Mouse (Mus musculus): ENCODE results near the gene Lrrc26. TPM values are rescaled to one million over a fixed set of nuclear protein-coding genes. Genes with fewer than 3 reads are reported as not detected.
A peak's percentile ranks its signal among the peaks of the same experiment; 100 is the strongest.

Gene Lrrc26
- polyA plus RNA-seq, 1 experiment, result 0.20 TPM

- Histone ChIP-seq H3K4me1 (ENCODE audit: control insufficient read depth, insufficient read depth, low read length) (peaks cover 8% of the 10 kb centered on the region; the same call in 1 of the 2 replicates), H3K4me3 (replicated peaks; ENCODE audit: insufficient read depth, low read depth, low read length) (peak within 1 kb of the TSS; percentile 91), H3K27ac (ENCODE audit: insufficient read depth, low read length) (peak within 1 kb of the TSS; percentile 96), H3K27me3 (ENCODE audit: control insufficient read depth, insufficient read depth, low read length) (no peaks in the 10 kb centered on the region)
- WGBS, result under 1% methylated on average over 39 of the region's 39 CpGs
- no peak for TF ChIP-seq CTCF (IDR thresholded peaks at IDR 0.05; ENCODE audit: borderline replicate concordance, insufficient read depth, low read depth, low read length)
- peak; percentile 77 for TF ChIP-seq POLR2A (IDR thresholded peaks at IDR 0.05; ENCODE audit: borderline replicate concordance, insufficient read depth, low read length)
- DNase-seq, result peak; percentile 96 to 99
Observed at GRCm38 (mm10) chr2:25262291-25262767, 27.4 kb upstream of the Lrrc26 start, which contains the start of gene Tprn. Gene Tprn (plus strand): TSS chr2:25262618.

- Histone ChIP-seq H3K27me3 (ENCODE audit: control insufficient read depth, insufficient read depth, low read length) (no peaks in the 10 kb centered on the region), H3K27ac (ENCODE audit: insufficient read depth, low read length) (peak overlapping the region; percentile 96), H3K4me3 (replicated peaks; ENCODE audit: insufficient read depth, low read depth, low read length) (peak overlapping the region; percentile 91), H3K4me1 (ENCODE audit: control insufficient read depth, insufficient read depth, low read length) (peaks cover 14% of the 10 kb centered on the region; the same call in 1 of the 2 replicates)
- WGBS, result 1% methylated on average over 82 of the region's 82 CpGs
- no peak for TF ChIP-seq CTCF (IDR thresholded peaks at IDR 0.05; ENCODE audit: borderline replicate concordance, insufficient read depth, low read depth, low read length)
- no peak for TF ChIP-seq POLR2A (IDR thresholded peaks at IDR 0.05; ENCODE audit: borderline replicate concordance, insufficient read depth, low read length)
- DNase-seq, result peak; percentile 86 to 88
Observed at GRCm38 (mm10) chr2:25262795-25263622, 26.7 kb upstream of the Lrrc26 start.

- Histone ChIP-seq H3K4me1 (ENCODE audit: control insufficient read depth, insufficient read depth, low read length) (peaks cover 22% of the 10 kb centered on the region; the same call in 1 of the 2 replicates), H3K27ac (ENCODE audit: insufficient read depth, low read length) (peak overlapping the region; percentile 96), H3K4me3 (replicated peaks; ENCODE audit: insufficient read depth, low read depth, low read length) (peak overlapping the region; percentile 91), H3K27me3 (ENCODE audit: control insufficient read depth, insufficient read depth, low read length) (no peaks in the 10 kb centered on the region)
- 2% methylated on average over 12 of the region's 12 CpGs for WGBS
- no peak for TF ChIP-seq CTCF (IDR thresholded peaks at IDR 0.05; ENCODE audit: borderline replicate concordance, insufficient read depth, low read depth, low read length)
- no peak for TF ChIP-seq POLR2A (IDR thresholded peaks at IDR 0.05; ENCODE audit: borderline replicate concordance, insufficient read depth, low read length)
- DNase-seq, result no peak
Observed at GRCm38 (mm10) chr2:25263623-25264285, 26.0 kb upstream of the Lrrc26 start.

- Histone ChIP-seq H3K27me3 (ENCODE audit: control insufficient read depth, insufficient read depth, low read length) (no peaks in the 10 kb centered on the region), H3K27ac (ENCODE audit: insufficient read depth, low read length) (peak overlapping the region; percentile 96), H3K4me1 (ENCODE audit: control insufficient read depth, insufficient read depth, low read length) (peaks cover 27% of the 10 kb centered on the region), H3K4me3 (replicated peaks; ENCODE audit: insufficient read depth, low read depth, low read length) (peak overlapping the region; percentile 91)
- no peak for TF ChIP-seq CTCF (IDR thresholded peaks at IDR 0.05; ENCODE audit: borderline replicate concordance, insufficient read depth, low read depth, low read length)
- TF ChIP-seq POLR2A (IDR thresholded peaks at IDR 0.05; ENCODE audit: borderline replicate concordance, insufficient read depth, low read length), result no peak
- no peak for DNase-seq
- 8% methylated on average over 5 of the region's 5 CpGs for WGBS
Observed at GRCm38 (mm10) chr2:25264286-25264660, 25.4 kb upstream of the Lrrc26 start.

- peak overlapping the region; percentile 91 for H3K4me3 ChIP-seq (replicated peaks; ENCODE audit: insufficient read depth, low read depth, low read length)
- peak overlapping the region; percentile 96 for H3K27ac ChIP-seq (ENCODE audit: insufficient read depth, low read length)
- peak; percentile 89 to 95 for DNase-seq
- H3K4me1 ChIP-seq (ENCODE audit: control insufficient read depth, insufficient read depth, low read length), result peaks cover 29% of the 10 kb centered on the region
- WGBS, result 0% methylated on average over 3 of the region's 3 CpGs
- TF ChIP-seq POLR2A (IDR thresholded peaks at IDR 0.05; ENCODE audit: borderline replicate concordance, insufficient read depth, low read length) (peak; percentile 48; the same call in 1 of the 2 replicates), CTCF (IDR thresholded peaks at IDR 0.05; ENCODE audit: borderline replicate concordance, insufficient read depth, low read depth, low read length) (no peak; the same call in 1 of the 2 replicates)
- H3K27me3 ChIP-seq (ENCODE audit: control insufficient read depth, insufficient read depth, low read length), result no peaks in the 10 kb centered on the region
Observed at GRCm38 (mm10) chr2:25264851-25265250, 24.9 kb upstream of the Lrrc26 start.

GRCm38 (mm10) chr2:25265897-25266656, 23.6 kb upstream of the Lrrc26 start:
- peak overlapping the region; percentile 96 for H3K27ac ChIP-seq (ENCODE audit: insufficient read depth, low read length)

GRCm38 (mm10) chr2:25266720-25267119, 23.0 kb upstream of the Lrrc26 start:
- peak overlapping the region; percentile 96 for H3K27ac ChIP-seq (ENCODE audit: insufficient read depth, low read length)
- peak; percentile 80 to 81 for DNase-seq
- H3K4me3 ChIP-seq (replicated peaks; ENCODE audit: insufficient read depth, low read depth, low read length), result peak overlapping the region; percentile 63
- TF ChIP-seq CTCF (IDR thresholded peaks at IDR 0.05; ENCODE audit: borderline replicate concordance, insufficient read depth, low read depth, low read length) (no peak), POLR2A (IDR thresholded peaks at IDR 0.05; ENCODE audit: borderline replicate concordance, insufficient read depth, low read length) (no peak)
- H3K4me1 ChIP-seq (ENCODE audit: control insufficient read depth, insufficient read depth, low read length), result peaks cover 38% of the 10 kb centered on the region
- H3K27me3 ChIP-seq (ENCODE audit: control insufficient read depth, insufficient read depth, low read length), result no peaks in the 10 kb centered on the region
- WGBS, result 2% methylated on average over 2 of the region's 2 CpGs

More at GRCm38 (mm10) chr2:25265897-25266656, 23.6 kb upstream of the Lrrc26 start:
- peak; percentile 97 to 99 for DNase-seq
- Histone ChIP-seq H3K27me3 (ENCODE audit: control insufficient read depth, insufficient read depth, low read length) (no peaks in the 10 kb centered on the region), H3K4me1 (ENCODE audit: control insufficient read depth, insufficient read depth, low read length) (peaks cover 35% of the 10 kb centered on the region), H3K4me3 (replicated peaks; ENCODE audit: insufficient read depth, low read depth, low read length) (peak overlapping the region; percentile 91)
- TF ChIP-seq POLR2A (IDR thresholded peaks at IDR 0.05; ENCODE audit: borderline replicate concordance, insufficient read depth, low read length) (peak; percentile 34; the same call in 1 of the 2 replicates), CTCF (IDR thresholded peaks at IDR 0.05; ENCODE audit: borderline replicate concordance, insufficient read depth, low read depth, low read length) (no peak)
- WGBS, result 4% methylated on average over 6 of the region's 6 CpGs

Measured in cerebellum, adult 2 months (tissue).